Mouse (Mus musculus): ENCODE measurements around the gene Sfrp4. TPM values are rescaled to one million over a fixed set of nuclear protein-coding genes. Genes with fewer than 3 reads are reported as not detected.
A peak's percentile ranks its signal among the peaks of the same experiment; 100 is the strongest.

Gene Sfrp4
- polyA plus RNA-seq, 1 experiment from 2014 or later: 0.96 TPM

DNA sequence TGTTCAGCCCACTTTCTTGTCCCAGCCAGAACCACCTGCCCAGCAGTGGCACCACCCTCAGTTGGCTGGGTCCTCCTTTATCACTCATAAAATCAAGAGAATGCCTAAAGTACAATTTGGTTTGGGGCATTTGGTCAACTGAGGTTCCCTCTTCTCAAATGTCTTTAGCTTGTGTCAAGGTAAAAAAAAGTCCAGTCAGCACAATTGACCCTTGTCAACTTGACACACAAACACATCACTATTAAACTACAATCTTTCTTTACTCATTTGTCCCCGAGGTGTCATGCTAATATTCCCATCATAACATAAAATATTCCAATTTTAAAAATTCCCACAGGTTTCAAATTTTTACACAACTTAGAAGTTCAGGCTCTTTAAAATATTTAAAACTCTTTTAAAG lies 8.6 kb upstream of the Sfrp4 start:
- H3K27me3 ChIP-seq (ENCODE audit: insufficient read depth, low read length): no peaks in the 10 kb centered on the region
- H3K4me2 ChIP-seq (ENCODE audit: low read length): no peak overlapping the region
- WGBS: 72% methylated on average over 1 of the region's 1 CpGs
- no peak overlapping the region for H3K27ac ChIP-seq
- ATAC-seq (replicated peaks; ENCODE audit: low FRiP score, low read depth) (no peak), DNase-seq (ENCODE audit: low spot score) (no peak)
- no peaks in the 10 kb centered on the region for H3K4me1 ChIP-seq (replicated peaks; ENCODE audit: insufficient read depth, low read length)
- no peak overlapping the region for H3K4me3 ChIP-seq (replicated peaks; ENCODE audit: low read depth, low read length)
- no peaks in the 10 kb centered on the region for H3K36me3 ChIP-seq (ENCODE audit: insufficient read depth, low read length)
- H3K9ac ChIP-seq (ENCODE audit: low read depth, low read length): no peak overlapping the region
- TF ChIP-seq CTCF (IDR thresholded peaks at IDR 0.05; ENCODE audit: low read depth): no peak
- H3K9me3 ChIP-seq (replicated peaks; ENCODE audit: low read length): no peaks in the 10 kb centered on the region

DNA sequence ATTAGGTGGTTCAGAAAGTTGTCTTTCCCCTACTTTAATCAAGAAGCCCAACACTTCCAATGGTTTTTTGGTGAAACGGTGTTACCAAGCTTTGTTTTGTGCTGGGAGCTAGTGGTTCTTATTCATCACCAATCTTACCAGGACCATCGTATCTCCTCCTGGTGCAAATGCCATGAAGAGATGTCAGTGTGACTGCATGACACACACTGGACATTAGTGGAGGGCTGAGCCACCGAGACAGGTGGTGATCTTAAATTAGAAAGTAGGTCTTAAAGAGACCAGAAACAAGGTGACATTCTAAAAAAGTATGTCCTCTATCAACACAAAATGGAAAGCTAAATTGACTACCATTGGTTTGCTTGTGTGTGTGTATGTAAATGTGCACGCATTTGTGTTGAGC lies 4.8 kb upstream of the Sfrp4 start:
- Histone ChIP-seq H3K4me2 (ENCODE audit: low read length) (no peak overlapping the region), H3K36me3 (ENCODE audit: insufficient read depth, low read length) (no peaks in the 10 kb centered on the region), H3K27me3 (ENCODE audit: insufficient read depth, low read length) (0 out of 2 replicates have a peak, but pooled peaks cover 1% of the 10 kb centered on the region), H3K4me3 (replicated peaks; ENCODE audit: low read depth, low read length) (no peak overlapping the region), H3K4me1 (replicated peaks; ENCODE audit: insufficient read depth, low read length) (peaks cover 2% of the 10 kb centered on the region), H3K9ac (ENCODE audit: low read depth, low read length) (no peak overlapping the region), H3K9me3 (replicated peaks; ENCODE audit: low read length) (no peaks in the 10 kb centered on the region), H3K27ac (no peak overlapping the region)
- 94% methylated on average over 4 of the region's 4 CpGs for WGBS
- TF ChIP-seq CTCF (IDR thresholded peaks at IDR 0.05; ENCODE audit: low read depth): no peak
- DNase-seq (ENCODE audit: low spot score) (no peak), ATAC-seq (replicated peaks; ENCODE audit: low FRiP score, low read depth) (no peak)

DNA sequence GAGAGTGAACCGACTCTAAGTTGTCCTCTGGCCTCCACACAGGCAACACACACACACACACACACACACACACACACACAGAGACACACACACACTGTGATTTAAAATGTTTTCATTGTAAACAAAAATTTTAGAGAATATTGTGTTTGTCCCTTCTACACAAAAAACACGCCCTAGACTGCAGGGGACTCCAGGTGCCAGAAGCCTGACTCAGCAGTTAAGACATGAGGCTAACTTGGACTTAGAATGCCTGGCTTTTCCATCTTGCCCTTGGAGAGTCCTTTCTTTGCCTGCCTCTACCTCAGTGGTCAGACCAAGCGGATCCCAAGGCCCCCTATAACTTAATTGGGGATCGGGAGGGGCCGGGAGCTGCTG lies 4.1 kb upstream of the Sfrp4 start:
- Histone ChIP-seq H3K27ac (peak overlapping the region; percentile 27; the same call in 1 of the 2 replicates), H3K36me3 (ENCODE audit: insufficient read depth, low read length) (no peaks in the 10 kb centered on the region), H3K9ac (ENCODE audit: low read depth, low read length) (peak overlapping the region; percentile 61), H3K4me1 (replicated peaks; ENCODE audit: insufficient read depth, low read length) (peaks cover 4% of the 10 kb centered on the region), H3K27me3 (ENCODE audit: insufficient read depth, low read length) (0 out of 2 replicates have a peak, but pooled peaks cover 9% of the 10 kb centered on the region), H3K4me2 (ENCODE audit: low read length) (peak overlapping the region; percentile 90), H3K4me3 (replicated peaks; ENCODE audit: low read depth, low read length) (peak overlapping the region; percentile 50), H3K9me3 (replicated peaks; ENCODE audit: low read length) (no peaks in the 10 kb centered on the region)
- 5% methylated on average over 5 of the region's 5 CpGs for WGBS
- no peak for DNase-seq (ENCODE audit: low spot score)
- ATAC-seq (replicated peaks; ENCODE audit: low FRiP score, low read depth): peak; percentile 18; the same call in 1 of the 2 replicates
- TF ChIP-seq CTCF (IDR thresholded peaks at IDR 0.05; ENCODE audit: low read depth): no peak

DNA sequence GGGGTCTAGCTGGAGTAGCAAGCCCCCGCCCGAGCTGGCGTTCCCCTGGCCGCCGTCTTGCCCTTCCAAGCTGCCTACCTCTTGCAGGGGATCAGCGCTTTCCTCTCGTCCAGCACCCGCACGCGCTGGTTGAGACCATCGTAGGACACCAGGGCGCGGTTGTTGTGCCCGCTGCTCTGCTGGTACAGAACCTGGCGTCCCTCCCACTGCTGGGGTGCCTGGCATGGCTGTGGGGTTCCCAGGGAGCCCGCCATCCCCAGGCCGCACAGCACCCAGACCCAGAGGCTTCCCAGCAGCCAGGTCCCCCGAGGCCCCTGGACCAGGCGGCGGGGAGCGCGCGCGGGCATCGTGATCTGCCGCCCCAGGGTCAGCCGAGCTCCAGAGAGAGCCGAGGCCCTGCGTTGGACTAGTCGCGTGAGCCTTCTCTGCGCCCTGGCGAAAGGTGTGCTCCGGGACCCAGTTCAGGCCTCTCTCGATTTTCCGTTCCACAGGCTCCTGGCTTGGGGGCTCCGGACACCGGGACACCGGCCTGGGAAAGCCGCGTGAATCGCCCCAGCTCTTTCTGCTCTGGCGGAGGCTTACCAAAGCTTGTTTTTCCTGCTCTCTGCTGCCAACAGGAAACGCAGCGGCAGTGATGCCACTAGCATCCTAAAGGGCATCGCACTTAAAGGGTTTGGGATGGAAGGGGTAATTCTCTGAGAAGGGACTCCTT lies 3.5 kb upstream of the Sfrp4 start, which contains the start of gene Epdr1:
Epdr1 (minus strand) TSS at position 712 of the 712 bp plus-strand sequence.
- peak within 1 kb of the TSS; percentile 61 for H3K9ac ChIP-seq (ENCODE audit: low read depth, low read length)
- no peaks in the 10 kb centered on the region for H3K9me3 ChIP-seq (replicated peaks; ENCODE audit: low read length)
- ATAC-seq (replicated peaks; ENCODE audit: low FRiP score, low read depth) (peak; percentile 84), DNase-seq (ENCODE audit: low spot score) (peak; percentile 91)
- H3K36me3 ChIP-seq (ENCODE audit: insufficient read depth, low read length): no peaks in the 10 kb centered on the region
- peak within 1 kb of the TSS; percentile 50 for H3K4me3 ChIP-seq (replicated peaks; ENCODE audit: low read depth, low read length)
- H3K4me1 ChIP-seq (replicated peaks; ENCODE audit: insufficient read depth, low read length): peaks cover 4% of the 10 kb centered on the region
- H3K4me2 ChIP-seq (ENCODE audit: low read length): peak within 1 kb of the TSS; percentile 90
- H3K27ac ChIP-seq: peak within 1 kb of the TSS; percentile 27; the same call in 1 of the 2 replicates
- 0 out of 2 replicates have a peak, but pooled peaks cover 10% of the 10 kb centered on the region for H3K27me3 ChIP-seq (ENCODE audit: insufficient read depth, low read length)
- under 1% methylated on average over 46 of the region's 46 CpGs for WGBS
- TF ChIP-seq CTCF (IDR thresholded peaks at IDR 0.05; ENCODE audit: low read depth): peak; percentile 74

DNA sequence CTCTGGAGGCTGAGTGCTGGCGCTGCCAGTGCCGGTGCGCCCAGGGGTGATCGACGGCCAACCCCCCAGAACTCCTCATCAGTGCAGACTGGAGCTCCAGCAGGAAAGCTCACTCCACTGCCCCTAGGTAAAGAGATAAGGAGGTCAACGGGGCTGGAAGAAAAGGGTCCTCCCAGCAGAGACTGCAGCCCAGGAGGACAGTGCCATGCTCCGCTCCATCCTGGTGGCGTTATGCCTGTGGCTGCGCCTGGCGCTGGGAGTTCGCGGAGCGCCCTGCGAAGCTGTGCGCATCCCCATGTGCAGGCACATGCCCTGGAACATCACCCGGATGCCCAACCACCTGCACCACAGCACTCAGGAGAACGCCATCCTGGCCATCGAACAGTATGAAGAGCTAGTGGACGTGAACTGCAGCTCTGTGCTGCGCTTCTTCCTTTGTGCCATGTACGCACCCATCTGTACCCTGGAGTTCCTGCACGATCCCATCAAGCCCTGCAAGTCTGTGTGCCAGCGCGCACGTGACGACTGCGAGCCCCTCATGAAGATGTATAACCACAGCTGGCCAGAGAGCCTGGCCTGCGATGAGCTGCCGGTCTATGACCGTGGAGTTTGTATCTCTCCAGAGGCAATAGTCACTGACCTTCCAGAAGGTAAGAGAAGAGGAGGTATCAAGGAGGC lies 463 bp downstream of the Sfrp4 start:
- ATAC-seq (replicated peaks; ENCODE audit: low FRiP score, low read depth) (no peak), DNase-seq (ENCODE audit: low spot score) (no peak)
- Histone ChIP-seq H3K9me3 (replicated peaks; ENCODE audit: low read length) (no peaks in the 10 kb centered on the region), H3K36me3 (ENCODE audit: insufficient read depth, low read length) (no peaks in the 10 kb centered on the region), H3K9ac (ENCODE audit: low read depth, low read length) (0 out of 2 replicates have a peak overlapping the region, but pooled peaks have one; percentile 40), H3K27ac (no peak overlapping the region), H3K27me3 (ENCODE audit: insufficient read depth, low read length) (0 out of 2 replicates have a peak, but pooled peaks cover 10% of the 10 kb centered on the region), H3K4me1 (replicated peaks; ENCODE audit: insufficient read depth, low read length) (peaks cover 4% of the 10 kb centered on the region), H3K4me3 (replicated peaks; ENCODE audit: low read depth, low read length) (peak overlapping the region; percentile 41), H3K4me2 (ENCODE audit: low read length) (peak overlapping the region; percentile 76)
- TF ChIP-seq CTCF (IDR thresholded peaks at IDR 0.05; ENCODE audit: low read depth): no peak
- 22% methylated on average over 30 of the region's 30 CpGs for WGBS

DNA sequence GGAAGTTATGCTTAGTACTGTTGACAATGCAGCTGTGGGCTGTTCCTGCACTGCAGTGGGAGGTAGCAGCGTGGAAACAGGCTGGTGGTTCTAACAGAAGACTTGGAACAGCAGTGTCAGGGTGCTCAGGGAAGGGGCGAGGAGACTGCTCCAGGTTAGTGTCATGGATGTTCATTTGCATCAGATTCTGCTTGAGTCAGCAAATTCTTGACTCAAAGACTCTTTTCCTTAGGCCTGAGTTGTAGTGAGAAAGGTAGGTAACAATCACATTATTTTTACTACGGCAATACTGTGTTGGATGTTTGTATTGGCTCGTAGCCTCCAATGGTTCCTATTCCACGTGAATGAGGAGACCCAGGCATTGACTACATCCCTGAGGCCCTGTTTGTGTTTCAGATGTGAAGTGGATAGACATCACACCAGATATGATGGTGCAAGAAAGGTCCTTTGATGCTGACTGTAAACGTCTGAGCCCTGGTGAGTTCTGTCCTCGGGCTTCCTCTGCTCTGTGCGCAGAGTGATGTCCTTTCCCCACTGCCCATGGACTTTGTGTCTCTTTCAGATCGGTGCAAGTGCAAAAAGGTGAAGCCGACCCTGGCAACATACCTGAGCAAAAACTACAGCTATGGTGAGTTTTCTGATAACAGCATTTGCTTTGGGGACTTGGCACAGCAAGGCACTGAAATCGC lies 1.9 kb downstream of the Sfrp4 start:
- Histone ChIP-seq H3K4me3 (replicated peaks; ENCODE audit: low read depth, low read length) (no peak overlapping the region), H3K9ac (ENCODE audit: low read depth, low read length) (no peak overlapping the region), H3K4me2 (ENCODE audit: low read length) (no peak overlapping the region), H3K9me3 (replicated peaks; ENCODE audit: low read length) (no peaks in the 10 kb centered on the region), H3K27ac (no peak overlapping the region), H3K36me3 (ENCODE audit: insufficient read depth, low read length) (no peaks in the 10 kb centered on the region), H3K4me1 (replicated peaks; ENCODE audit: insufficient read depth, low read length) (peaks cover 4% of the 10 kb centered on the region), H3K27me3 (ENCODE audit: insufficient read depth, low read length) (0 out of 2 replicates have a peak, but pooled peaks cover 10% of the 10 kb centered on the region)
- no peak for TF ChIP-seq CTCF (IDR thresholded peaks at IDR 0.05; ENCODE audit: low read depth)
- 74% methylated on average over 11 of the region's 11 CpGs for WGBS
- DNase-seq (ENCODE audit: low spot score): no peak
- ATAC-seq (replicated peaks; ENCODE audit: low FRiP score, low read depth): no peak
